Mouse (Mus musculus) kidney, adult 2 months (tissue): ENCODE results near the gene Rasgrp3. TPM values are rescaled to one million over a fixed set of nuclear protein-coding genes. Genes with fewer than 3 reads are reported as not detected.
A peak's percentile ranks its signal among the peaks of the same experiment; 100 is the strongest.

Experiments
- DNase-seq: peaks from one replicate; pipeline ENCODE4 v3.0.0; 2021
- H3K27ac ChIP-seq: fragments of 200-500 bp; 2 replicates; pipeline ENCODE4 v1.5.1; 2012; ENCODE audit warnings: low read depth, low read length, control low read depth, inconsistent platforms; ENCODE audit not compliant: insufficient read depth
- H3K27me3 ChIP-seq: fragments of 200-500 bp; replicated peaks from 2 replicates; pipeline ENCODE4 v1.6.1; 2012; ENCODE audit warnings: mild to moderate bottlenecking, moderate library complexity, low read length, inconsistent platforms; ENCODE audit not compliant: control insufficient read depth, insufficient read depth
- H3K36me3 ChIP-seq: fragments of 200-500 bp; 2 replicates; pipeline ENCODE4 v1.6.1; 2012; ENCODE audit warnings: mild to moderate bottlenecking, moderate library complexity, low read length, inconsistent platforms; ENCODE audit not compliant: control insufficient read depth, insufficient read depth
- H3K4me1 ChIP-seq: fragments of 200-500 bp; 2 replicates; pipeline ENCODE4 v1.6.1; 2011; ENCODE audit warnings: low read length; ENCODE audit not compliant: control insufficient read depth, insufficient read depth
- H3K4me3 ChIP-seq: fragments of 200-500 bp; 2 replicates; pipeline ENCODE4 v1.5.1; 2011; ENCODE audit warnings: mild to moderate bottlenecking, low read depth, low read length, control low read depth; ENCODE audit not compliant: insufficient read depth
- CTCF ChIP-seq: fragments of 200-500 bp; conservative IDR thresholded peaks from 2 replicates; pipeline ENCODE4 v1.5.1; 2011; ENCODE audit warnings: low read depth, mild to moderate bottlenecking, control low read depth, low read length, moderate library complexity, mixed read lengths; ENCODE audit not compliant: insufficient read depth, insufficient read length
- POLR2A ChIP-seq: fragments of 200-500 bp; IDR thresholded peaks from one replicate; pipeline ENCODE4 v1.6.1; 2011; ENCODE audit warnings: low read depth, low read length, control low read depth
- WGBS: fragments of 180-500 bp; shearing (Covaris S2); methylation state at CpG from one replicate; pipeline ENCODE4 v1.1.7; 2018; 5-methylcytosine and 5-hydroxymethylcytosine counted together
- polyA plus RNA-seq: library from polyadenylated mRNA; depleted of rRNA; stranded (reverse); fragments of >200 nt; gene quantifications from 2 replicates; pipeline ENCODE4 v1.2.3, GENCODE M21; 2012

Gene Rasgrp3
- polyA plus RNA-seq, 1 experiment = 9.2 TPM

DNA sequence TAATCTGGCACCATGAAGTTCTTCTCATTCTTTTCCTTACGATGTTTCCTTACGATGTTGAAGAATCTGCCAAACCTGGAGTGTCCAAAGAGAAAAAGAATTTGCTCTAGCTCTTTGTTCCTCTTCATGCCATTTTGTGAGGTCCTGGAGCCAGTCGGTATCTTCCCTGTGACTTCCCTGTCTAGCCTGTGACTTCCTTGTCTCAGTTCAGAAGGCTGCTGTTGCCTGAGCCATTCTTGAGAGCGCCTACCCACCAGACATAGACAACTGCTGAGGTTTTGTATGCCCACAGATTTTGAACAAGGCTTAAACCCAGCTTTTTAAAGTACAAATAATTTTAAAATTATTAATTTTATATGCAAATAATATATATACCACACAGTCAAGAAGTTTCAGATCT, 31.3 kb downstream of the Rasgrp3 start:
- Histone ChIP-seq H3K27me3 (no peaks in the 10 kb centered on the region), H3K4me1 (peaks cover 6% of the 10 kb centered on the region; the same call in 1 of the 2 replicates), H3K27ac (no peak overlapping the region), H3K4me3 (no peak overlapping the region), H3K36me3 (no peaks in the 10 kb centered on the region)
- WGBS = 84% methylated on average over 4 of the region's 4 CpGs
- no peak for DNase-seq
- no peak for TF ChIP-seq POLR2A
- no peak for TF ChIP-seq CTCF

DNA sequence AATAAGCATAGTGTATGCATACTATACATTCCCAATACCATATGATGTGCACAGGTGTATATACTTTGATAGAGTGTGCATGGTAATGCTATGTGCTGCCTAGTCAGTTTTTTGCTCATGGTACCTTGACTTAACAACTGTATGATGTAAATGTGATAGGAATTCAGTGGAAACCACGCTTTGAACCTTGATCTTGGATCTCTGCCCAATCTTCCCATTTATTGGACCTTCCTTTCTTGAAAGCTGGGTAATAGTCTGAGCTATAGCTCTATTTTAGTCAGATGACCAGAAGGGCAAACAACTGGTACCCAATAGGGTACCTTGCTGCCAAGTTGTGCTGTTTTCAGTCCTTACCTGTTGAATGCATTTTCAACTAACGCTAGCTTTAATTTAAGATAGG, 31.8 kb downstream of the Rasgrp3 start:
- DNase-seq = no peak
- TF ChIP-seq CTCF (no peak), POLR2A (no peak)
- 81% methylated on average over 2 of the region's 2 CpGs for WGBS
- Histone ChIP-seq H3K4me3 (no peak overlapping the region), H3K36me3 (no peaks in the 10 kb centered on the region), H3K27me3 (no peaks in the 10 kb centered on the region), H3K27ac (no peak overlapping the region), H3K4me1 (peaks cover 6% of the 10 kb centered on the region; the same call in 1 of the 2 replicates)

DNA sequence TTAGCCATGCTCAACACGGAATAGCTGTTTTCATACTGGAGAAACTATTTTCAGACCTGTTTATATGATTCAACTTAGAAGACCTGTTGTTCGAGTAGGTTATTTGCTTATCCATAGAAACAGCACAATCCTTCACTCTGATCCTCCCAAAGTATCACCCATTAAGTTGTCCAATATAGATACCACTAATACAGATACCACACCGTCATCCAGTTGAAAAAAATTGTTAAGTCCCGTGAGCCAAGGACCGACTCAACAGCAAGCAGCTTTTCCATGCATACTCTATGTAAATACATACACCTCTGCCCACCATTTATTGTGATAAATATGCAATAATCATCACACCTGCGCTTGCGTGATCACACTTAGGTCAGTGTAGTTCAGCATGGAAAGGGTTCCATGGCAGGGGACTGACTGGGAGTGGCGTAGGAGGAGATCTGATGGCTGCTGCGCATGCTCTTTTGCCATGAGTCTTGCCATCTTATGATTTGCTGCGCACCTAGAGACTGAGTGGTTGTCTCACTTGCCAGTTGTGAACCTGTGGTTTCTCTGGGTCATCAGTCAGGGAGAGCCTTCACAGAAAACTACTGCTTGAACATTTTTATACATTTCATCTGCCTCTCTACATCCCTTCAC, 32.9 kb downstream of the Rasgrp3 start:
- H3K4me1 ChIP-seq = peaks cover 6% of the 10 kb centered on the region; the same call in 1 of the 2 replicates
- no peak for TF ChIP-seq CTCF
- TF ChIP-seq POLR2A = no peak
- no peaks in the 10 kb centered on the region for H3K36me3 ChIP-seq
- no peak overlapping the region for H3K4me3 ChIP-seq
- no peak for DNase-seq
- H3K27ac ChIP-seq = no peak overlapping the region
- 95% methylated on average over 10 of the region's 10 CpGs for WGBS
- no peaks in the 10 kb centered on the region for H3K27me3 ChIP-seq

DNA sequence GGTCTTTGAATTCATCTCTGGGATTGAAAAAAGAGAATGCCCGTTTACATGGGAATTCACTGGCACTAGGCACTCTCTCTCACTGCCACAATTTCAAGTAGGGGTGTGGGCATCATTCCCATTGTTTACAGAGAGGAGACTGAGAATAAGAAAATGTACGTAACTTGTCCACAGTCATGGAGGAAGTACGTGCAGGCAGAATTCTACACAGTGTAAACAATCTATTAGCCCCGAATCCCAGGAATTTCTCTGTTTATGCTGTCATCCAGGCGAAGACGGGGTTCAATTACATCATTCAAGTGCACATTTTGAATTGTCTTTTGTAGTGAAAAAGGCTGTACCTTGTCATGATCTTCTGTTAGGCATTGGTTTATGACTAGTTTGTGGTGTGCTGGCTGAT, 34.6 kb downstream of the Rasgrp3 start:
- TF ChIP-seq POLR2A (no peak), CTCF (no peak)
- H3K4me3 ChIP-seq = no peak overlapping the region
- no peaks in the 10 kb centered on the region for H3K27me3 ChIP-seq
- DNase-seq = no peak
- 75% methylated on average over 6 of the region's 6 CpGs for WGBS
- H3K36me3 ChIP-seq = no peaks in the 10 kb centered on the region
- H3K27ac ChIP-seq = no peak overlapping the region
- no peaks in the 10 kb centered on the region for H3K4me1 ChIP-seq

DNA sequence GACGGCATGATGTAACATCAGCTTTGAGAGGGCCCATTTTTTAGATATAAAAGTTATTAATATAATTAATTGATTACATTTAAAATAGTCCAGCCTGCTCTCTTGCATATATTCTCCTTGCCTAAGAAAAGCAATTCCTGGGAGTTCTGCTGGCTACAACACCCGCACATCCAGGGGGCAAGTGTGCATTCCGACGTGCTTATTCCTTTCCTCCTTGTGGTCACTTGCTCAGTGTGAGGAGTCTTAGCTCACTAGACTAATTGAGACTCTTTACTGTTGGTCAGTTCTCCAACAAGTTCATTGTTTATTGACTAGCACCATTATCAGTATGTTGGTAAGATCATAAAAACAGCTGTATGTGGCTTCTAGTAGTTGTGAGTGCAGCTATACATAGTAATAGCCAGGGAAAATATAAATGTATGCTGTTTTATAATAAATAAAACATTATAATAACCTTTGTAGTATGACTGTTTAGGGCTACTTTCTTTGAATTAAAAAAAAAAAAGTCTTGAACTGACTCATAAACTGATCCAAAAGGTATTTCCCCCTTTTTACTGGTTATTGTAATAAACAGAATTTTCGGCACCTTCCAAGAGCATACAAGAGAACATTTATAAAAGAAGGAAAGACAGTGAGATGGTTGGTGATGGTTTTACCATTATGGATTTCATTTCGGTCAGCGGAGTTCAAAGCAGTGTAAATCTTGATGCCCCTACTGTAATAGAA, 35.4 kb downstream of the Rasgrp3 start:
- Histone ChIP-seq H3K27me3 (no peaks in the 10 kb centered on the region), H3K36me3 (no peaks in the 10 kb centered on the region), H3K27ac (no peak overlapping the region), H3K4me1 (no peaks in the 10 kb centered on the region), H3K4me3 (no peak overlapping the region)
- 93% methylated on average over 7 of the region's 7 CpGs for WGBS
- no peak for DNase-seq
- no peak for TF ChIP-seq POLR2A
- no peak for TF ChIP-seq CTCF

DNA sequence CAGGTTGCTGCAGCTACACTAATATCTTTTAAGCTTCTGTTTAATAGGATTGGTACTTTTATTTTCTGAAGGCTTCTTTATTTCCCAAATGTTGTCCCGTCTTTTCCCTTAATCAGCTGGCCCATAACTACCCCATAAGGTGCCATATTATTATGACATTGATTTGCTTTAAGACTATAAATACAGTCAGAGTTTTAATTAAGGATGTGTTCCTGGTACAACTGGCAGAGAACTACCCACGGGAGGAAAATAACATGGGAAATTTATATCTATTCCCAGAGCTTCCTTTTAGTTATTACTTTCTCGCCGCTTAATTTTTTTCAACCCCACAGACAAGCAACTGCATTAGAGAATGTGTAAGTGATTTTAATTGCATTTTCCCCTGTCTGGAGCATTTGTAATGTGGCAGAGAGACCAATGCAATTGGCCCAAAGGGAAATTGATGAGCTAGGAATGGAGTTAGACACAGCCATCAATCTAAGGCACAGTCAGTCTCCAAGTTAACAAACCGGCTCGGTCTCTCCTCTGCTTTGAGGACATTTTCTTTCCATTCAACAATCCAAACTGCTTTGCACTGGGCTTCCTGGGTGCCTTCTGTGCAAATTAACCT, 36.1 kb downstream of the Rasgrp3 start:
- no peaks in the 10 kb centered on the region for H3K4me1 ChIP-seq
- H3K27me3 ChIP-seq = no peaks in the 10 kb centered on the region
- H3K27ac ChIP-seq = no peak overlapping the region
- DNase-seq = no peak
- no peak overlapping the region for H3K4me3 ChIP-seq
- H3K36me3 ChIP-seq = no peaks in the 10 kb centered on the region
- 69% methylated on average over 6 of the region's 6 CpGs for WGBS
- TF ChIP-seq POLR2A (no peak), CTCF (no peak)

DNA sequence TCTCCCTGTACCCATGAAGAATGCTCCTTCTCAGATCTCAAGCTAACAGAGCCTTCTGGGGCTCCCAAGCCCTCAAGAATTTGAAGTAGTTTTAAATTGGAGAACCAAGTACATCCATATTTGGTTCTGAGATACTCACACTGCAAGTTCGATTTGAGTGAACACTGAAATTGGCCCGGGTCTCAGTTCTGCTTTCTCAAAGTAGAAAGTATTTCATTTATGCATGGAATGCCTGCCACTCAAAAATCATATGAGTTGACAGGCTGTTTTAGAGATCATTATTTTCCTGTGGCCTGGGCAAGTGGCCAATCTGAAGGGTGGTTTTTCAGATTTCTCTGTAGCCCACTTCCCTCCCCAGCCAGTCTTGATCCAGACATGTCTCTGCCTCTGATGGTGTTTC, 36.7 kb downstream of the Rasgrp3 start:
- Histone ChIP-seq H3K27me3 (no peaks in the 10 kb centered on the region), H3K36me3 (no peaks in the 10 kb centered on the region), H3K4me3 (no peak overlapping the region), H3K4me1 (no peaks in the 10 kb centered on the region), H3K27ac (no peak overlapping the region)
- TF ChIP-seq POLR2A = no peak
- TF ChIP-seq CTCF = no peak
- WGBS = 45% methylated on average over 2 of the region's 2 CpGs
- peak; percentile 21 for DNase-seq
